Mouse (Mus musculus) E14TG2a.4 (cell line): ENCODE measurements around the gene Zfp385b.

Source experiments
- CTCF ChIP-seq: conservative IDR thresholded peaks from 2 replicates; pipeline ENCODE4 v1.5.1; 2014; ENCODE audit warnings: low read length
- NANOG ChIP-seq: IDR thresholded peaks from 2 replicates; pipeline ENCODE4 v1.6.1; 2014; ENCODE audit warnings: borderline replicate concordance, low read length, mixed read lengths

- no peak for TF ChIP-seq CTCF
- no peak for TF ChIP-seq NANOG
These were observed 291.2 kb downstream of the Zfp385b start for GRCm38 (mm10) chr2:77528079-77528752.
